Mouse (Mus musculus) neural tube, embryonic 11.5 days (tissue): ENCODE measurements around the gene Gstm4. TPM values are rescaled to one million over a fixed set of nuclear protein-coding genes. Genes with fewer than 3 reads are reported as not detected.

Experiments
- ATAC-seq: fragments of 200-750 bp; cut with Nextera tagmentation; 2 replicates; pipeline ENCODE4 v1.8.0; 2017; ENCODE audit warnings: moderate number of reproducible peaks, mild to moderate bottlenecking, moderate TSS enrichment, moderate library complexity; ENCODE audit not compliant: insufficient read depth, low FRiP score, low TSS enrichment
- DNase-seq: peaks from one replicate; pipeline ENCODE4 v3.0.0-alpha.2; 2015; ENCODE audit warnings: low spot score
- H3K27ac ChIP-seq: fragments of 300-500 bp; sonication (generic); 2 replicates; pipeline ENCODE4 v1.5.1; 2014; ENCODE audit warnings: low read depth, mild to moderate bottlenecking, low read length
- H3K27me3 ChIP-seq: fragments of 300-500 bp; sonication (generic); 2 replicates; pipeline ENCODE4 v1.6.1; 2014; ENCODE audit warnings: mild to moderate bottlenecking, low read length, mixed read lengths; ENCODE audit not compliant: control insufficient read depth, insufficient read depth
- H3K36me3 ChIP-seq: fragments of 300-500 bp; sonication (generic); 2 replicates; pipeline ENCODE4 v1.6.1; 2014; ENCODE audit warnings: mild to moderate bottlenecking, low read length, moderate library complexity, mixed read lengths; ENCODE audit not compliant: control insufficient read depth, insufficient read depth
- H3K4me1 ChIP-seq: fragments of 300-500 bp; sonication (generic); 2 replicates; pipeline ENCODE4 v1.6.1; 2014; ENCODE audit warnings: low read length, mixed read lengths; ENCODE audit not compliant: control insufficient read depth, insufficient read depth
- H3K4me2 ChIP-seq: fragments of 300-500 bp; sonication (generic); 2 replicates; pipeline ENCODE4 v1.6.1; 2014; ENCODE audit warnings: low read depth, mild to moderate bottlenecking, moderate library complexity
- H3K4me3 ChIP-seq: fragments of 300-500 bp; sonication (generic); 2 replicates; pipeline ENCODE4 v1.5.1; 2014; ENCODE audit warnings: low read depth, low read length
- H3K9ac ChIP-seq: fragments of 300-500 bp; sonication (generic); 2 replicates; pipeline ENCODE4 v1.6.1; 2014; ENCODE audit warnings: mild to moderate bottlenecking, low read length
- H3K9me3 ChIP-seq: fragments of 300-500 bp; sonication (generic); 2 replicates; pipeline ENCODE4 v1.6.1; 2016; ENCODE audit warnings: low read length; ENCODE audit not compliant: control insufficient read depth
- WGBS: fragments of 180-500 bp; shearing (Covaris S2); extraction: QIAGEN DNeasy Blood & Tissue Kit; methylation state at CpG from one replicate; pipeline ENCODE4 v1.1.7; 2014; 5-methylcytosine and 5-hydroxymethylcytosine counted together
- polyA plus RNA-seq: library from polyadenylated mRNA; unstranded; fragments of >200 nt; fragmentation: Nextera tagmentation; extraction: Ambion mirVana; gene quantifications from 2 replicates; pipeline ENCODE4 v1.2.1, GENCODE M21; 2014

Gene Gstm4
- polyA plus RNA-seq, 1 experiment from 2014 or later = 12.9 TPM

- Histone ChIP-seq H3K4me2 (peak within 1 kb of the TSS; percentile 100), H3K27me3 (no peaks in the 10 kb centered on the region), H3K9ac (peak within 1 kb of the TSS; percentile 65), H3K27ac (peak within 1 kb of the TSS; percentile 78), H3K36me3 (0 out of 2 replicates have a peak, but pooled peaks cover 2% of the 10 kb centered on the region), H3K4me1 (peaks cover 16% of the 10 kb centered on the region), H3K9me3 (no peaks in the 10 kb centered on the region), H3K4me3 (peak within 1 kb of the TSS; percentile 67)
- ATAC-seq = peak; percentile 46
- 0% methylated on average over 29 of the region's 29 CpGs for WGBS
- DNase-seq = peak; percentile 84
Measured at GRCm38 (mm10) chr3:108086470-108086979, 41.8 kb upstream of the Gstm4 start, which contains the start of gene Ampd2. Ampd2 (minus strand) TSS chr3:108086651.

GRCm38 (mm10) chr3:108085721-108086469, 41.2 kb upstream of the Gstm4 start:
- DNase-seq (peak; percentile 64), ATAC-seq (peak; percentile 58)
- no peaks in the 10 kb centered on the region for H3K9me3 ChIP-seq
- H3K4me1 ChIP-seq = peaks cover 16% of the 10 kb centered on the region
- H3K27me3 ChIP-seq = no peaks in the 10 kb centered on the region
- H3K4me2 ChIP-seq = peak overlapping the region; percentile 100
- H3K27ac ChIP-seq = peak overlapping the region; percentile 78
- 0% methylated on average over 31 of the region's 31 CpGs for WGBS
- peak overlapping the region; percentile 65 for H3K9ac ChIP-seq
- H3K36me3 ChIP-seq = 0 out of 2 replicates have a peak, but pooled peaks cover 2% of the 10 kb centered on the region
- H3K4me3 ChIP-seq = peak overlapping the region; percentile 67

- H3K4me3 ChIP-seq = peak overlapping the region; percentile 67
- peak overlapping the region; percentile 100 for H3K4me2 ChIP-seq
- no peaks in the 10 kb centered on the region for H3K27me3 ChIP-seq
- H3K27ac ChIP-seq = peak overlapping the region; percentile 78
- H3K9me3 ChIP-seq = no peaks in the 10 kb centered on the region
- ATAC-seq = peak; percentile 87
- peak overlapping the region; percentile 65 for H3K9ac ChIP-seq
- peaks cover 16% of the 10 kb centered on the region for H3K4me1 ChIP-seq
- peaks cover 2% of the 10 kb centered on the region; the same call in 1 of the 2 replicates for H3K36me3 ChIP-seq
- 0% methylated on average over 14 of the region's 14 CpGs for WGBS
- DNase-seq = peak; percentile 91
Measured at GRCm38 (mm10) chr3:108085281-108085720, 40.6 kb upstream of the Gstm4 start.

- Histone ChIP-seq H3K36me3 (peaks cover 2% of the 10 kb centered on the region; the same call in 1 of the 2 replicates), H3K27ac (peak overlapping the region; percentile 78; the same call in 1 of the 2 replicates), H3K4me1 (peaks cover 16% of the 10 kb centered on the region), H3K27me3 (no peaks in the 10 kb centered on the region), H3K4me2 (peak overlapping the region; percentile 100), H3K9me3 (no peaks in the 10 kb centered on the region), H3K4me3 (peak overlapping the region; percentile 67), H3K9ac (peak overlapping the region; percentile 65)
- no peak for DNase-seq
- 20% methylated on average over 13 of the region's 13 CpGs for whole genome bisulfite sequencing
- peak; percentile 24; the same call in 1 of the 2 replicates for ATAC-seq
Measured at GRCm38 (mm10) chr3:108084767-108085270, 40.1 kb upstream of the Gstm4 start.

GRCm38 (mm10) chr3:108083904-108084407, 39.3 kb upstream of the Gstm4 start:
- ATAC-seq (no peak), DNase-seq (no peak)
- Histone ChIP-seq H3K27ac (no peak overlapping the region), H3K4me3 (no peak overlapping the region), H3K9ac (no peak overlapping the region), H3K9me3 (no peaks in the 10 kb centered on the region), H3K27me3 (no peaks in the 10 kb centered on the region), H3K4me1 (peaks cover 16% of the 10 kb centered on the region), H3K4me2 (no peak overlapping the region), H3K36me3 (peaks cover 2% of the 10 kb centered on the region; the same call in 1 of the 2 replicates)
- 85% methylated on average over 4 of the region's 4 CpGs for WGBS

- Histone ChIP-seq H3K4me1 (peaks cover 16% of the 10 kb centered on the region), H3K4me3 (no peak overlapping the region), H3K36me3 (peaks cover 2% of the 10 kb centered on the region; the same call in 1 of the 2 replicates), H3K9me3 (no peaks in the 10 kb centered on the region), H3K27me3 (no peaks in the 10 kb centered on the region), H3K4me2 (no peak overlapping the region), H3K27ac (no peak overlapping the region), H3K9ac (no peak overlapping the region)
- ATAC-seq = no peak
- no peak for DNase-seq
- WGBS = 59% methylated on average over 2 of the region's 2 CpGs
Measured at GRCm38 (mm10) chr3:108083161-108083560, 38.5 kb upstream of the Gstm4 start.

GRCm38 (mm10) chr3:108082251-108082875, 37.7 kb upstream of the Gstm4 start:
- Histone ChIP-seq H3K4me3 (no peak overlapping the region), H3K27ac (no peak overlapping the region), H3K9ac (peak overlapping the region; percentile 27; the same call in 1 of the 2 replicates), H3K4me2 (no peak overlapping the region), H3K4me1 (peaks cover 16% of the 10 kb centered on the region), H3K9me3 (no peaks in the 10 kb centered on the region), H3K36me3 (peaks cover 2% of the 10 kb centered on the region; the same call in 1 of the 2 replicates), H3K27me3 (no peaks in the 10 kb centered on the region)
- 93% methylated on average over 1 of the region's 1 CpGs for WGBS
- ATAC-seq (no peak), DNase-seq (no peak)

GRCm38 (mm10) chr3:108081681-108082080, 37.0 kb upstream of the Gstm4 start:
- Histone ChIP-seq H3K27ac (no peak overlapping the region), H3K36me3 (peaks cover 2% of the 10 kb centered on the region; the same call in 1 of the 2 replicates), H3K4me2 (no peak overlapping the region), H3K9me3 (no peaks in the 10 kb centered on the region), H3K4me1 (peaks cover 16% of the 10 kb centered on the region), H3K4me3 (no peak overlapping the region), H3K27me3 (no peaks in the 10 kb centered on the region), H3K9ac (0 out of 2 replicates have a peak overlapping the region, but pooled peaks have one; percentile 27)
- 75% methylated on average over 4 of the region's 4 CpGs for WGBS
- ATAC-seq (no peak), DNase-seq (no peak)
